Mouse (Mus musculus) MEL (cell line): Measurements from ENCODE around the gene Prdm12.

ENCODE experiments used
- CTCF ChIP-seq, 3 experiments: IDR thresholded peaks in 2 of 3; conservative IDR thresholded peaks in 1 of 3; 2 replicates each; pipeline ENCODE4 v1.5.1; 2011 to 2012; ENCODE audit warnings: low read length in 3 of 3, low read depth in 2 of 3, mild to moderate bottlenecking in 2 of 3, improper control_type of control experiment in 1 of 3, inconsistent platforms in 1 of 3, mixed read lengths in 1 of 3, moderate library complexity in 1 of 3; ENCODE audit not compliant: control insufficient read depth in 1 of 3, insufficient read depth in 1 of 3, poor library complexity in 1 of 3, severe bottlenecking in 1 of 3
- EP300 ChIP-seq, 2 experiments: IDR thresholded peaks; 2 replicates each; pipeline ENCODE4 v1.6.1; 2011; ENCODE audit warnings: improper control_type of control experiment in 2 of 2, low read length in 2 of 2, low read depth in 1 of 2, mild to moderate bottlenecking in 1 of 2
- KAT2A ChIP-seq: conservative IDR thresholded peaks from 2 replicates; pipeline ENCODE4 v1.6.1; 2012; ENCODE audit warnings: low read depth, low read length, improper control_type of control experiment, inconsistent platforms
- MAFK ChIP-seq: IDR thresholded peaks from 2 replicates; pipeline ENCODE4 v1.6.1; 2011; ENCODE audit warnings: low read depth, mild to moderate bottlenecking, low read length, improper control_type of control experiment, borderline replicate concordance
- MAX ChIP-seq: IDR thresholded peaks from 2 replicates; pipeline ENCODE4 v1.6.1; 2011; ENCODE audit warnings: low read length, improper control_type of control experiment
- POLR2A ChIP-seq, 2 experiments: IDR thresholded peaks; 2 replicates each; pipeline ENCODE4 v1.6.1; 2011 to 2012; ENCODE audit warnings: low read length in 2 of 2, mild to moderate bottlenecking in 2 of 2, control low read depth in 1 of 2, improper control_type of control experiment in 1 of 2, low read depth in 1 of 2, moderate library complexity in 1 of 2; ENCODE audit not compliant: control insufficient read depth in 1 of 2, insufficient read depth in 1 of 2, poor library complexity in 1 of 2
- POLR2AphosphoS2 ChIP-seq: IDR thresholded peaks from 2 replicates; pipeline ENCODE4 v1.6.1; 2011; ENCODE audit warnings: low read length, improper control_type of control experiment
- RAD21 ChIP-seq: IDR thresholded peaks from 2 replicates; pipeline ENCODE4 v1.6.1; 2011; ENCODE audit warnings: mild to moderate bottlenecking, low read depth, low read length, improper control_type of control experiment
- SMC3 ChIP-seq: IDR thresholded peaks from 2 replicates; pipeline ENCODE4 v1.6.1; 2011; ENCODE audit warnings: low read depth, low read length, improper control_type of control experiment
- TBP ChIP-seq: IDR thresholded peaks from 2 replicates; pipeline ENCODE4 v1.8.0; 2011; ENCODE audit warnings: low read depth, low read length, improper control_type of control experiment
- USF1 ChIP-seq: IDR thresholded peaks from 2 replicates; pipeline ENCODE4 v1.6.1; 2014; ENCODE audit warnings: low read depth, mild to moderate bottlenecking, inconsistent platforms, low read length, improper control_type of control experiment, moderate library complexity
- ZNF384 ChIP-seq: IDR thresholded peaks from 2 replicates; pipeline ENCODE4 v1.6.1; 2012; ENCODE audit warnings: low read depth, mild to moderate bottlenecking, inconsistent platforms, low read length, improper control_type of control experiment

GRCm38 (mm10) chr2:31703226-31703625 is 63.4 kb downstream of the Prdm12 start:
- TF ChIP-seq POLR2A (IDR thresholded peaks at IDR 0.05; ENCODE audit: control insufficient read depth in 1 of 2, insufficient read depth in 1 of 2, low read depth in 1 of 2, low read length in 2 of 2, poor library complexity in 1 of 2): no peak
- TF ChIP-seq TBP: no peak
- TF ChIP-seq KAT2A: no peak
- TF ChIP-seq CTCF (IDR thresholded peaks at IDR 0.05 in 2 of 3, conservative IDR thresholded peaks at IDR 0.05 in 1 of 3; ENCODE audit: control insufficient read depth in 1 of 3, insufficient read depth in 1 of 3, low read depth in 2 of 3, low read length in 3 of 3, poor library complexity in 1 of 3, severe bottlenecking in 1 of 3): no peak
- TF ChIP-seq RAD21: no peak
- no peak for TF ChIP-seq POLR2AphosphoS2
- TF ChIP-seq EP300 (IDR thresholded peaks at IDR 0.05; ENCODE audit: low read depth in 1 of 2, low read length in 2 of 2): no peak
- no peak for TF ChIP-seq ZNF384
- no peak for TF ChIP-seq MAX
- no peak for TF ChIP-seq SMC3
- no peak for TF ChIP-seq MAFK
- TF ChIP-seq USF1: no peak
